Mouse (Mus musculus) 3134 (cell line): ENCODE data around the gene Hivep2.
A peak's percentile ranks its signal among the peaks of the same experiment; 100 is the strongest.

ENCODE experiments used
- DNase-seq: peaks from one replicate; pipeline ENCODE4 v3.0.0-alpha.2; 2011; ENCODE audit warnings: low spot score; ENCODE audit not compliant: insufficient read length; ENCODE audit errors: extremely low read depth

The Hivep2 gene

DNA sequence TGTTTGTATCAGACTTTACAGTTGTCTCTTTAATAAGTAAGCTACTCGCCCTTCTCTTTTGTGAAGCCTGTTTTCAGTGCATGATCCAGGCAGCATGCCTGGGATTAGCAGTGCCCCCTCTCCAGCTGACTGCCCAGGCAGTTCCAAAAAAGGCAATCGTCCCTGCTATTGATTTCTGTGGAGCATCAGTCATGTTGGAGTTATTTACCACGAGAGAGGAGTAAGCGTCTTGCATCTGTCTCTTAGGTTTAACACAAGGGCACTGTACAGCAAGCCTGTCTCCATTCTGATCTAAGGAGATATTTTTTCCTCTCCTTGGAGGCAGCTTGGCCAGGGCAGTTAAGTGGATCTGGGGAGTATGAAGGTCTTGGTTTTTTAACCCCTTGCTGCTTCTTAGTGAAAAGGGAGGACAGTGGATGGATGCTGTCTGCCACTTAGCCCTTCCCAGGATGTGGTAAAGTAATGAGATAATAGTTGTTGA lies 80.3 kb downstream of the Hivep2 start:
- DNase-seq: no peak

DNA sequence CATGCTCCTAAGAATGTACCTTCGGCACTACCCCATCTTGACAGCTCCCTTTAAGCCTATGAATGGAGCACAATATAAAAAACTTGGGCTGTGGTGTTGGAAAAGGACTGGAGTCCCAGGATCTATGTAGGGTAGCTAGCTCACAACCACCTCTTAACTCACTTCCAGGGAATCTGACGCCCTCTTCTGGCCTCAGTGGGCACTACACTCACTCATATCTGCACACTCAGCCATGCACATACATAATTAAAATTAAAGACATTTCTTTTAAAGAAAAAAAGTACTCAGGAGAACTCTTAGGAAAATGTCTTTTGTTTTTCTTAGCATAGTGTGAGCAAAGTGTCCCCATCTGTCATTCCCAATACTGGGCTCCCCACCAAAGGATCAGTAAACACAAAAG lies 81.1 kb downstream of the Hivep2 start:
- DNase-seq: no peak

DNA sequence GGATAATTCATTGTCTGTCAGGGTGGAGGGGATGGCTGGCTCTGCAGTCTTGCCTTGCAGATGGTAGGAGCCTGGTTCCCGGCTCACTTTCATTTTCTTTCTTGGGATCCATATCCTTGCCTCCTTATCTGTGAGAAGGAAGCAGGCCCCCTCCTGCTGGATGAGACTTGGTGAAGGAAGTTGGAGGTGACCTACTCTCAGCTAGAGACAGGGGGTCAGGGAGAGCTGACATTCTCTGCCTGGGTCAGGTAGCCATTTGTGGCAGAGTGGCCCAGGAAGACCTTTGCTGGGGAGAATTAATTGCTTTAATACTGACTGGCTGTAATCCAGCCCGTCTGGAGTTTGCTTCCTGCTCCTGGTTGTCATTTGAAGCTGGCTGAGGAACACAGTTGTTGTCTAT lies 81.8 kb downstream of the Hivep2 start:
- DNase-seq: no peak

DNA sequence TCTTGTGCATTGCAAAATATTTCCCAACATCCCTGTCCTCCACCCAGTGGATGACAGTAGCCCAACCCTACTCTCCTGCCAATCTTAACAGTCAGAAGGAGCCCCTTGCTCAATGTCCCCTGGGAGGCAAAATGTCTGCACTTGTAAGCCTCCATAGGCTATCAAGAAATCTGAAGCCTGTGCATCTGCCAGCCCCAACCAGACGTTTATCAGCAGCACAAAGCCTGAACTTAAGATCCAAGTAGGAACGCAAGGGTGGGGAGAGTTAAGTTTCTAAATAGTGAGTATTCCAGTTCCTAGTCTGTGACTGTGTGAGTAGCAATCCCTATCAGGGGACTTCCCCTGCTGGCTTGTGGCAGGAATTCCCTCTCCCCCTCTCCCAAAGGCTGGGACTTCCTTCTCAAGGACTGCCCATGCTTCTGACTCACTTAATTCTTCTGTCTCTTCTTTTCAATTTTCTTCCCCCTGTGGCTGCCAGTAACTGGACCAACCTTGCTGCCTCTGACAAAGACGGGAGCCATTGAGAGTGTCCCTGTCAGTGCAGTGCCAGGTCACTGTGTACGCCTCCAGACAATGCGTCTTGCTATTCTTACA lies 82.5 kb downstream of the Hivep2 start:
- peak; percentile 59 for DNase-seq

GRCm38 (mm10) chr10:14048916-14049445 lies 83.1 kb downstream of the Hivep2 start:
- no peak for DNase-seq

- no peak for DNase-seq
These were observed 83.8 kb downstream of the Hivep2 start for GRCm38 (mm10) chr10:14049686-14050085.

DNA sequence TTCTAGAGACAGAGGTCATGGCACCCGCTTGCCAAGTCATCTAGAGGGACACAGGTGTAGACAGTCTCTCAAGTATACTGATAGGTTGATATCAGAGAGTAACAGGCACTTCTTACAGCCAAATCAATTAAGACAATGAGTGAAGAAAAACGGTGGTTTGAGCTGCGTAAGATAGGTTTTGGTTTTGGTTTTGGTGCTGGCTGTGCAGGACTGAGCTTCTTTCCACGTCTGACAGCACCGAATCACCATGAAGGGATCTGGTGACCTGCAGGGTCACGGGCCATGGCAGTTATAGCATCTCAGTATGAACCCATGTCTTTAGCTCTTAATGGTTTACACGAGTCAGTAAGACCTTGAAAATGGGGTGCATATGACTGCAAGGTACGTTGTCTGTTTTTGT lies 84.7 kb downstream of the Hivep2 start:
- DNase-seq: no peak

DNA sequence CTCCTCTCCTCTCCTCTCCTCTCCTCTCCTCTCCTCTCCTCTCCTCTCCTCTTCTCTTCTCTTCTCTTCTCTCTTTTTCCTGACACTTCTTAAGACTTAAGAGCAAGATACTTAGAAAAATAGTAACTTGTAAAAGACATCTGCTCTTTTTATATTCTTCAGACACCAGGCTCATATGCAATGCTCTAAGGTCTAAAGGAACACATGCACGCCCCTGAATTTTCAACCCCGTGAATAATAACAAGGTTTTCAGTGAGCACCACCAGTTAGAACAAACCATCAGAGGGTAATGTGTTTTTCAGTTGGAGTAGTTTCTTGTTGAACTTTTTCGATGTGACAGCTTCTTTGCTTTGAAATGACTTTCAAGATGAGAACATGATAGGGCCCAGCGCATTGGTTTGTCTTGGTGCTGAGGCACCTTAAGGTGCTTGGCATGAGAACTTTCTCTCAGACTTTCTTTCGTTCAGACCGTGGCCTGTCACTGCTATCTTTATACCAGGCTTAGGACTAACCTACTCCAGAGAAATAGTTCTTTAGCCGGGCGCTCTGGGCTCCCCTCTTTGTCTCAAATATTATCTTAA lies 86.3 kb downstream of the Hivep2 start:
- DNase-seq: no peak

DNA sequence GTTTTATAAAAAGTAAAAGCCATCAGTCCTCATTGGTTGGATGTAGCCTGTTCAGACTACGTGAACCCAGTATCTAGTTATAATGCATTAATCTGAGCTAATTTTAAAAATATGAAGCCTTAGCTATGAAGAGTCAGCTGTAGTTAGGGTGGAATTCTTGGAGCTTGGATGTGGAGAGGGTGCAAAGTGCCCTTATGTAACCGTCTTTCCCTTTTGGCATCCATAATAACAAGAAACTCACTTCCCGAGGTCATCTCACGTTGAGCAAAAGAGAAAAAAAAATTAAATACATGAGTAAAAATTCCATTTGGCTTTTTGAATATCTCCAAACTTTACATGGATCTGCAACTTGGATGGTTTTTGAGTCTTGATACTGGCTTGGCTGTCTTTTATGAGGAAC lies 89.0 kb downstream of the Hivep2 start:
- DNase-seq: no peak

- peak; percentile 26 for DNase-seq
These were observed 89.7 kb downstream of the Hivep2 start for GRCm38 (mm10) chr10:14055533-14055981.

GRCm38 (mm10) chr10:14056057-14056456 lies 90.2 kb downstream of the Hivep2 start:
- no peak for DNase-seq

GRCm38 (mm10) chr10:14056584-14057451 lies 90.9 kb downstream of the Hivep2 start:
- no peak for DNase-seq

DNA sequence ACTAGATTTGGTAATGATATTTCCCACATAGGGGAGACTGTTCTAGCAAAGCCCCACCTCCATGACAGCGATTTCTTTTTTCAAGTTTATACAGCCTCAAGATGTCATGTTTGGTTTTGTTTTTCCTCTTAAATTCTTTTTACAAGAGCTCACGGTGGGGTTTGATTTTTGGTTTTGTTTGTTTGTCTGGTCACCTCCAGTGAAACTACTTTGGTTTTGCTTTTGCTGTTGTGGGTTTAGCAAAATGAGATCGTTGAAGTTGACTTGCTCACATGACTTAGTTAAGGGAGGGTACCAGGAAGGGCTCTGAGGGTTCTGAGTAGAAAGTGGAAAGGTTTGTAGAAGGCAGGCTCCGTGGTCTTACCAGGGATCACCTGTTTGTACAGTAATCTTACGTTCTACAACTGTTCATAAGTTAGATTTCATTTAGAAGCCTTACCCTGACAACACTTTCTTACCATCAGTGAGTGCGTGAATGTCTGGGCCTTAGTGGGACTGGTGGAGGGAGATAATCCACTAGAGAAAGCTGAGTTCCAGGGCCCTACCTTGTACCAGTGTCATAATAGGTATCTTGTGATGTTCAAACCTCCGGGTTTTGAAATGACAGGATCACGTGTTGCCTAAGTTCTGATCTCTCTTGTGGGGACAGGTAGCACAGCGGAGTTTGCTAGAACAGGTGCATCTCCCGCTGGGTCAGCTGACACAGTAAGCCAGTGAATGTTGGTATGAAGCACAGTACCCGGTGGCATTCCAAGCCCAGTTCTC lies 92.1 kb downstream of the Hivep2 start:
- no peak for DNase-seq

DNA sequence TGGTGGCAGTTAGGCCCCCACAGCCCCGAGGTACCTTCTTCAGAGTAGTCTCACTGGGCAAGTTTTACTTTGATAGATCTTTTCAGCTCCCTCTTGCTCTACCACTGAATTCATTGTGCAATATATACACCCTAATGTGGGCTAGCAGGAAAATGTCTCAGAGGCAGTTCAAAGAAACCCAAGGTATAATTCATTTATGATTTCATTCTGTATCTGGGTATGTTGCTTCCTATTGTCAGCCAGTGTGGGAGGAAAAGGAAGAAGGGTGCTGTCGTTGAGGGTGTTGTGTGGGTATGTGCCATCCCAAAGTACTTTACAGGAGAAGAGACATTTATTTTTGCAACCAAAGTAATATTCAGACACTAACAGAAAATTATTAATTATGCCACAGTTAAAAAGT lies 92.9 kb downstream of the Hivep2 start:
- DNase-seq: no peak

GRCm38 (mm10) chr10:14059581-14059980 lies 93.7 kb downstream of the Hivep2 start:
- DNase-seq: no peak

- no peak for DNase-seq
These were observed 94.4 kb downstream of the Hivep2 start for GRCm38 (mm10) chr10:14060302-14060701.

DNA sequence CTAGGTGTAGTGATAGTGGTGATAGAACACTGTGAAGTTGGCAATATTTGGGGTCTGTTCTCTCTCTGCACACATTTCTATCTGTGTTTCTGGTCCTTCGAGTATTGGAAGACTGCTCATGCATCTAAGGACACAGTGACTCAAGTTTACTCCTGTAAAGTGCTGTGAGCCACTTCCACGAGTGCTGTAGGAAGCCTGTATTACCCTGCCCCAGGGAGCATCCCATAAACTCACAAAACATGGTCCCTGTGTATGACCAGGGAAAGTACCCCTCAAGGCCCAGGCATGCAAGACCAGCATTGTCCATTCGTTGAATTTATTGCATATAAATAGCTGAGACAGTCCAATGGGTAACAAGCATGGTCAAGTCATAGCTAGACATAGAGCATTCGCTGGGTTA lies 97.4 kb downstream of the Hivep2 start:
- DNase-seq: no peak

DNA sequence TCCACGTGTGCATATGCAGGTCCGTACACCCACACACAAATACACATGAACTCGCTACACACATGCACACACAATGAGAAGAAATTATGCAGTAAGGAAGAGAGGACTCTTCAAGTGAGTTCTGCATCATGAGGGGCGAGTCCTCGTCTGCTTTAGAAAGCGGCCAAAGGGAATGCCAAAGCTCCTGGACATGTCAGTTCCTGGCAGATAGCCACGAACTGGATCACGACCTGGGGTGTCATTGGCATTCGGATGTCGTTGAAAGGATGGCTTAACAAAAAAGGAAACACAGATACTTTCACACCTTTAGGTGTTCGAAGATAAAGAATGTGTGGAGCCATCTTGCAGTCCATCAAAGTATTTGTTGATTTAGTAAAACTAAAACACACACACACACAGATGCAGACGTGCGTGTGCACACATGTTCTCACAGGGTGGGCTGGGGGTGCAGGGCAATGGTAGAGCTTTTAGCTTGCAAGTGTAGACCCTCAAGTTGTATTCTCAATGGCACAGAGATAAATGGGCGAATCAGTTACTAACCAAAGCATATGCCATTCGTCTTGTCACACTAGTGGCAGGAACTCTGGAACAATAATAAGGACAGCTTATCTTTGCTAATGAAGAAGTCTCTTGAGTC lies 99.0 kb downstream of the Hivep2 start:
- DNase-seq: no peak

DNA sequence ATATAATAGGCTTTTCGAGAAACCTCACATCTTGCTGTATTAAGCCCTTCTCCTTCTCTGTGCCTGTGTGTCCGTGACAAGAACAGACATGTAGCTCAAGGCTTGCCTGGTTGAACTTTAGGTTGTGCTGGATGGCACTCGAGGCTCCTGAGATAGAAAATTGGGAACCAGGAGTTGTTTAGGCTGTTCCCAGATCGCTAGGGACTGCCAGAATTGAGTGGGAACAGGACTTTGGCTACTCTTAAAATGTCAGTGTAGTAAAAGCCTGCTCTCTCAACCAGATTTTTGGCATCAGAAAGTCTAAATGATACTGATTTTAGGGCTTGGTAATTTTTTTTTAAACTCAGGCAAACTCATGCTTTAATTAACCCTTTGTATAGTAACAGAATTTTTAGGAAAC lies 101.9 kb downstream of the Hivep2 start:
- no peak for DNase-seq

GRCm38 (mm10) chr10:14070498-14071079 lies 104.7 kb downstream of the Hivep2 start:
- no peak for DNase-seq
